Mouse (Mus musculus): ENCODE results near the gene Prmt1.

DNA sequence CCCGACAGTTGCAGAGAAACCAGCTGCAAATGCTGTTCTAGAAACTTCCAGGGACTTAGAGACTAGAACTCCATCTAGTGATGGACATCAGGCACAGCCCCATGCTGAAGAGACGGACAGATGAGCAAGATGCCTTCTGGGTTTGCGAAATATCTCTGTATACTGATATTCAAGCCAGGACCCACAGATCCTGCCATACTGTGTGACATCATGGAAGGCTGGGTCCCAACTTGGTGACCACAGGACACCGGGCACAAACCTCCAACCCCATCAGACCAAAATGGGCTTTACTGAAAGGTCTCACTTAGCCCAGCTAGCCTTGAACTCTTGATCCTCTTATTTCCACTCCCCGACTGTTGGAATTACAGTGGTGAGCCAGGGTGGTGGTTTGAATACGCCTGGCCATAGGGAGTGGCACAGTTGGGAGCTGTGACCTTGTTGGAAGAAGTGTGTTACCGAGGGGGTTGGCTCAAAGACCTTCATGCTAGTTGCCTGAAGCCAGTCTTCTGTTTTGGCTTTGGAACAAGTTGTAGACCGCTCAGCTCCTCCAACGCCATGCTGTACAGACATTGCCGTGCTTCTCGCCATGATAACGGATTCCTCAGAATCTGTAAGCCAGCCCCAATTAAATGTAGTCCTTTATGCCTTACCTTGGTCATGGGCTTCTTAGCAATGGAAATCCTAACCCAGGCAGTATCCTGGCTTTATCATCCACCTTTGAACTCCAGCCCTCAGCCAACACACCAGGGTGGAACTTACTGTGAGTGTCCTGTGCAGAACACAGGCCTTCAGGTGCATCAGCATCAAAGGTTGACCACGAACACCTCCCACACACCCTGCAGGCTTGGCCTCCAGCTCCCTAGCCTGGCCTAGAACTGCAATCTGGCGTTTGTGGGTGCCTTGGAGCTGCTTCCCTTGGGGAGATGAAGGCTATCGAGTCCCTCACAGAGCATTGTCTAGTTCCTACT, 38.2 kb upstream of the Prmt1 start:
- TF ChIP-seq POLR2A (IDR thresholded peaks at IDR 0.05; ENCODE audit: extremely low read depth, insufficient read depth, low read length) (no peak), CTCF (IDR thresholded peaks at IDR 0.05; ENCODE audit: extremely low read depth, insufficient read depth, low read length) (no peak)
